Mouse (Mus musculus): Measurements from ENCODE around the gene Gan. TPM values are rescaled to one million over a fixed set of nuclear protein-coding genes. Genes with fewer than 3 reads are reported as not detected.

The Gan gene
- polyA plus RNA-seq, 1 experiment = 10.5 TPM

DNA sequence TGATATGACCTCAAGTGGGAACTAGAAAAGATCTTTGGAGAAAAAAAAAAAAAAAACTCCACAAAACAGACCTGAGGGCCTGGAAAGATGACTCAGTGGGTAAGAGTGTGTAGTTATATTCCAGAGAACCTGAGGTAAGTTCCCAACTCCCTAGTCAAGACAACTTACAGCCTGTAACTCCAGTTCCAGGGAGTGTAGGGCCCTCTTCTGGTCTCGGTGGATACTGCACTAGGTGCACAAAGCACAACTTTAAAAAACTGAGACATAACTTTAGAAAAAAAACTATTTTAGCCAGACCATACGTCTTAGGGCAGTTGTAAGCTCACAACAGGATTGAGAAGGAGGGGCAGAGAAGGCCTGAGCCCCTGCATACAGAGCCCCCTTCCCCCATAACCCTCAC, 20.1 kb downstream of the Gan start:
- DNase-seq (ENCODE audit: low read depth) = no peak
- TF ChIP-seq POLR2A (IDR thresholded peaks at IDR 0.05; ENCODE audit: borderline replicate concordance, extremely low read depth, insufficient read depth, insufficient read length, poor library complexity, severe bottlenecking) = no peak
- TF ChIP-seq CTCF (IDR thresholded peaks at IDR 0.05; ENCODE audit: borderline replicate concordance, extremely low read depth, insufficient read depth, insufficient read length) = peak; percentile 23; the same call in 1 of the 2 replicates

DNA sequence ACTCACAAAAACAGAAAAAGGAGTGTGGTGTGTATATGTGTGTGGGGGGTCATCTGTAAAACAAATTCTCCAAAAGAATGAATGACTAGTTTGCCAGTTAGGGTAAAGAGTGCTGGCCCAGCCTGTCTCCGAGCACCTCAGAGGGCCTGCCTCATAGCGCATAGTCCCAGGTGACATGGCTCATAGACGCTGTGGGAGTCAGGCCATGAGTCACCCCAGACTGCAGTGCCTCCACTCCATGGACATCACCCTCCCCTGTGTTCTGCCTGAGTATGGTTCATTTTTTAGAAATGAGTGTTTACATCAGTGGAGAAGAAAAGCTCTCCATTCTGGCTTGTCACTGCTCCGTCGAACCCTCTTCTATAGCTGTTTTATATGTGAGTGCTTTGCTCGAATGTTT, 20.7 kb downstream of the Gan start:
- TF ChIP-seq CTCF (IDR thresholded peaks at IDR 0.05; ENCODE audit: borderline replicate concordance, extremely low read depth, insufficient read depth, insufficient read length) = no peak
- no peak for TF ChIP-seq POLR2A (IDR thresholded peaks at IDR 0.05; ENCODE audit: borderline replicate concordance, extremely low read depth, insufficient read depth, insufficient read length, poor library complexity, severe bottlenecking)
- no peak for DNase-seq (ENCODE audit: low read depth)

DNA sequence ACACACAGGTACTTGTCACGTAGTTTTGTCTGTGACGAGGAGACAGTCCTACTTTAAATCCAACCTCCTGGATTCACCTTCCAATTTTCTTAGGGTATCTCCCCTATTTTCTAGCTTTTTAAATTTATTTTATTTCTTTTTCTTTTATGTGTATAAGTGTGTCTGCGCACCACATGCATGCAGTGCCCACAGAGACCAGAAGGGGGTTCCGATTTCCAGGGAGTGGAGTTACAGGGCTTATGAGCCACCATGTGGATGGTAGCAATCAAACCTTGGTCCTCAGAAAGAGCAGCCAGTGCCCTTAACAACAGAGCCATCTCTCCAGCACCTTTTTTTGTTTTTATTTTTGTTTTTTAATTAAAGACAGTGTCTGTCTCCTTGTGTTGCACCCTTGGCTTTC, 24.8 kb downstream of the Gan start:
- no peak for TF ChIP-seq POLR2A (IDR thresholded peaks at IDR 0.05; ENCODE audit: borderline replicate concordance, extremely low read depth, insufficient read depth, insufficient read length, poor library complexity, severe bottlenecking)
- TF ChIP-seq CTCF (IDR thresholded peaks at IDR 0.05; ENCODE audit: borderline replicate concordance, extremely low read depth, insufficient read depth, insufficient read length) = peak; percentile 33; the same call in 1 of the 2 replicates
- no peak for DNase-seq (ENCODE audit: low read depth)

DNA sequence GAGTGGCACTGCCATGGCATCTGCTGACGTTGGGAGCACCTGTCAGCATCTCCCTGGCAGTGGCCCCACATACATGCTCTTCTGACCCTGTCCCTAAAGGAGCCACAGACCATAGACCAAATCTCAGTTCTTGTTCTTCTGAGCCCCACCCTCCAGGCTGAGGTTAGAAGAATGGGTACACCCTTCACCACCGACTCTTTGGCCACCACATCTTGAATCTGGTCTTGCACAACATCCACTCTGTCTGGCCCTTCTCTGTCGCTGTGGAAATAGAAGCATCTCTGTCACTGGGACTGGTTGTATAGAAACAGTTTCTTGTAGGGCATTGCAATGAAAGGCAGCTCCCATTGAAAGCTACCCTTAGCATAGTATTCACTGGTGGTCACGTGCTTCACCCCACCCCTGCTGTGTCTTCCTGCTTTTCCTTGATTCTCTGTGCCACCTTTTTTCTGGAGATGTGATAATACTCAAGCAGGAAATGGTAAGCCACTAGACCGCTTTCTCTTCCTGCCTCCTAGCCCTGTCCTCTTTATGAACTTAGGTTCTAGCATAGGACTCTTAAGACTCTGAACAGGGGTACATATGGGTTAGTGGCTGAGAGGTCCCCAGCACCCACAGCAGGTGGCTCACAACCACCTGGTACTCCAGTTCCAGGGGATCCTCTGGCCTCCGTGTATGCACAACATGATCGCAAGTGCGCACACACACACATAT, 25.9 kb downstream of the Gan start:
- TF ChIP-seq POLR2A (IDR thresholded peaks at IDR 0.05; ENCODE audit: borderline replicate concordance, extremely low read depth, insufficient read depth, insufficient read length, poor library complexity, severe bottlenecking) (no peak), CTCF (IDR thresholded peaks at IDR 0.05; ENCODE audit: borderline replicate concordance, extremely low read depth, insufficient read depth, insufficient read length) (no peak)
- DNase-seq (ENCODE audit: low read depth) = no peak

DNA sequence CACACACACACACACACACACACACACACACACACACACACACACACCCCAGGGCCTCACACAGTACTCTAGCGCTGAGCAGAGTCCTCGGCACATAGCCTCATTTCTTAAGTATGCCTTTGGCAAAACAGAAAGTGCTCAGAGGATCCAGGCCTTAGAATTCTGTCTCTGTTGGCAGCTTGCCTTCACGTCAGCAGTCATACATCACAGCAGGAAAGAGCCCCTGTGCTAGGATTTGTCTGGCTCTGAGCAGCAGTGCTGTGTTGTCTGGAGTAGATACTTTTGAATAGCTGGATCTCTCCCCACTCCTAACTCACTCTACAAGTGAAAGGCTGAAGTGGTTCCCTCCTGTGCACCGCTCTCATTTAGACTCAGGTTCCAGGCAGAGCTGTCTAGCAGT, 36.4 kb downstream of the Gan start:
- DNase-seq (ENCODE audit: low read depth) = peak; percentile 75
- TF ChIP-seq CTCF (IDR thresholded peaks at IDR 0.05; ENCODE audit: borderline replicate concordance, extremely low read depth, insufficient read depth, insufficient read length) (no peak), POLR2A (IDR thresholded peaks at IDR 0.05; ENCODE audit: borderline replicate concordance, extremely low read depth, insufficient read depth, insufficient read length, poor library complexity, severe bottlenecking) (no peak)

DNA sequence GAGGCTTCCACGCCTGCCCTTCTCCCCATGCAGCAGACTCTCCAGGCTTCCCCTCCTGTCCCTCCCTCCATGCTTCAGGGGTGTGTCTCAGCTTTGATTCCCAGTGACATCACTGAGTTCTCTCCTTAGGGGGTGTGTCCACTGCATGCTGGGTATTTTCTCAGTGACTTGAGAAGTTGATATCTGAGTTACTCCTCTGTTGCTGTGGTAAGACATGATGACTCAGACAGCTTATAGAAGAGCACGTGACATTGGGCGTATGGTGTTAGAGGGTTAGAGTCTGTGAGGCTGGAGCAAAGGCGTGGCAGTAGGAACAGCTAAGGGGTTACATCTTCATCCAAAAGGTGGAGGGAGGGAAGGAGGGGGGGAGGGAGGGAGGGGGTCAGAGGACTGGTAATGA, 38.7 kb downstream of the Gan start:
- no peak for TF ChIP-seq CTCF (IDR thresholded peaks at IDR 0.05; ENCODE audit: borderline replicate concordance, extremely low read depth, insufficient read depth, insufficient read length)
- no peak for TF ChIP-seq POLR2A (IDR thresholded peaks at IDR 0.05; ENCODE audit: borderline replicate concordance, extremely low read depth, insufficient read depth, insufficient read length, poor library complexity, severe bottlenecking)
- DNase-seq (ENCODE audit: low read depth) = no peak

DNA sequence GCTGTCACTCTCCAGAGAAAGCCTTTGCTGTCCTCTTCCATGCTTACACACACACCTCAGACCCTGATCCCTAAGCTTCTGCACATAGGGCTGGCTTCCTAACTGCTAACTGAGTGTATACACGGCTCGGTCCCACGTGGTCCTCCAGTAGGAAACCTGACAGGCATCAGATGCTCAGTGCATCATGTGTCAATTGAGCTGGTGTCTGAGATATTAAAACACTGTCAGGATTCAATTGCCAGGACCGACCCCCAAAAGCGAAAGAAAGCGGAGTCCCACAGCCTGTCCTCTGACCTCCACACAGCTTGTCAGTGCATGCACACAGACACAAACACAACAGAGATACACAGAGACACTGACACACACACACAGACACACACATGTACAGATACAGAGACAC, 39.6 kb downstream of the Gan start:
- peak; percentile 8 for DNase-seq (ENCODE audit: low read depth)
- TF ChIP-seq CTCF (IDR thresholded peaks at IDR 0.05; ENCODE audit: borderline replicate concordance, extremely low read depth, insufficient read depth, insufficient read length) = no peak

DNA sequence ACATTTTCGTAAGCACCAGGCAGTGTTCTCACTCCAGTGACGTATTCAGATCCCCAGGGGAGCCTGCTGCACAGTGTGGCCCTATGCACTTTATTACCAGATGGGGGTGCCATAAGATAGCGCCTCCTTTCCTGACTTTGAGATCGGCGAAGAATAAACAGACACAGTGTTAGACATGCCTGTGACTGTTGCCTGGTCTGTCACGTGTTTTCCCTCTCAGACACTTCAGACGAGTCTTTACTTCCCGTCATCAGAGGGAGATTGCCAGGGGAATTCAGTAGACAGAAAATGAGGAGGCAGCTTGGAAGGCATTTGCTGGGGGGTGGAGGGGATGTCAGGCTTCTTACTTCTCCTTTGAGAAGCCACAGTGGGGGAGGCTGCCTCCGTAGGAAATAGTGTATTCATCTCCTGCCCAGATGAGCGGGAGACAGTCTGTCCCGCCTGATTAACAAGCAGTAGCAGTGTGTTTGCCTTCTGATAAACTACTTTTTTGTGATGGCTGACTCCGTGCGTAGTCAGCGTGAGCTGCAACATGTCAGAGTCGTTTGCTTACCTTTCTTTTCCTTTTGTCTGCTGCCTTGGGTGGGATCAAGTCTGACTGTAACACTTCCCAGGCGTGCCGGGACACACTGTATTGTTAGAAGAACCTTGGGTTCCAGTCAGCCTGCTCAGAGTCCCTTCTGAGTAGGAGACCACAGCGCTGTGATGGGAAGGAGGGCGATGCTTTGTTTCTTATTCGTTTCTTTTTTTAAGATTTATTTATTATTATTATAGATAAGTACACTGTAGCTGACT, 40.4 kb downstream of the Gan start:
- peak; percentile 90 for DNase-seq (ENCODE audit: low read depth)
- TF ChIP-seq CTCF (IDR thresholded peaks at IDR 0.05; ENCODE audit: borderline replicate concordance, extremely low read depth, insufficient read depth, insufficient read length) = peak; percentile 49; the same call in 1 of the 2 replicates
- TF ChIP-seq POLR2A (IDR thresholded peaks at IDR 0.05; ENCODE audit: borderline replicate concordance, extremely low read depth, insufficient read depth, insufficient read length, poor library complexity, severe bottlenecking) = no peak

DNA sequence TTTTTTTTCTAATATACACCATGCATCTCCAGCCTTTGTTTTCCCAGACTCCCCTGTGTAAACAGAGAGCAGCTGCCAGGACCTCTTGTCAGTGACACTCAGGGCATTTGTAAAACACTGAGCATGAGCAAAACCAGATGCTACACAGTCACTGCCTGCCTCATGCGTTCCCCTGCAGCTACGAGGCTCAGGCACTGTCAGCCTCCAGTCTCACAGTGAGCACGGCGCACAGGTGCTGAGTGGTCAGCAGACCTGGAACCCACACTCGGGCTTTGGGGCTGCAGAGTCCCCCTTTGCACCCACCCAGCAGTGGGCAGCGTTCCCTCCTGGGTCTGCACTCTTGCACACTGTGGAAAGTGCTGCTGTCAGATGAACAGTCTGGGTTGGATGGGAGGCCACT, 41.7 kb downstream of the Gan start:
- peak; percentile 25 for DNase-seq (ENCODE audit: low read depth)
- TF ChIP-seq POLR2A (IDR thresholded peaks at IDR 0.05; ENCODE audit: borderline replicate concordance, extremely low read depth, insufficient read depth, insufficient read length, poor library complexity, severe bottlenecking) = no peak
- no peak for TF ChIP-seq CTCF (IDR thresholded peaks at IDR 0.05; ENCODE audit: borderline replicate concordance, extremely low read depth, insufficient read depth, insufficient read length)

DNA sequence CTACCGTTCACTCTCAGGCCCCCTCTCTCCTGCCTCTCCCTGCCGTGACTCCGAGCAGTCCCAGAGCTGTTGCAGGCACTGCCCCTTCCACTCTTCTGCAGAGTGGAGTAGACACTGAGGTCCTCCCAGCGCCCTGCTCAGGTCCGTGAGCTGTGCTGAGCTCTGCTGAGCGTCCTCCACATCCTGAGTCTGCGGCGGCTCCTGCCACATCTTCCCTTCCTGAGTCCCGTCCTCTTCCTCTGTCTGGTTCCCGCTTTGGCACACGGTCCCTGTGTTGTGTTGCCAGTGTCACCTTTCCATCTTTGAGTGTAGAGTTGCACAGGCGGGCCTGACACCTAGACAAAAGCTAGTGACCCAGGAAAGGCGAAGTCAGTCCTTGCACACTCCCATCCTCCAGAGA, 42.4 kb downstream of the Gan start:
- TF ChIP-seq CTCF (IDR thresholded peaks at IDR 0.05; ENCODE audit: borderline replicate concordance, extremely low read depth, insufficient read depth, insufficient read length) (no peak), POLR2A (IDR thresholded peaks at IDR 0.05; ENCODE audit: borderline replicate concordance, extremely low read depth, insufficient read depth, insufficient read length, poor library complexity, severe bottlenecking) (no peak)
- DNase-seq (ENCODE audit: low read depth) = no peak

DNA sequence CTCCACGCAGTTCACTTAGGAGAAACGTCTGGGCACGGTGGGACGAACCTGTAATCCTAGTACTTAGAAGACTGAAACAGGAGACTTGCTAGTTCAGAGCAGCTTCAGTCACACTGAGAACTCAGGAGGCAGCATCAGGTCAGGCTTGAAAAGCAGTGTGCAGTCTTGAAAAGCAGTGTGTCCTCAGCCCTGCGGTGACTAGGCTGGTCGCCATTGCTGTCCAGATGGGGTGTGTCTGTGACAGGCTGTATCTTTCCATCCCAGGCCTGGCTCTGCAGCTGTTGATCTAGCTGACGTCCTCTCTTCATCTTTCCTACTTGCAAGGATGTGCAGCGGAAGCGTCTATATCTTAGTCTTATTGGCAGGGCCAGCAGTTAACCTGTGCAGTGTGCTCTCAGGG, 42.9 kb downstream of the Gan start:
- TF ChIP-seq POLR2A (IDR thresholded peaks at IDR 0.05; ENCODE audit: borderline replicate concordance, extremely low read depth, insufficient read depth, insufficient read length, poor library complexity, severe bottlenecking) (no peak), CTCF (IDR thresholded peaks at IDR 0.05; ENCODE audit: borderline replicate concordance, extremely low read depth, insufficient read depth, insufficient read length) (no peak)
- no peak for DNase-seq (ENCODE audit: low read depth)

All from brain, embryonic 14.5 days (tissue).